Mouse (Mus musculus) CH12.LX (cell line): Measurements from ENCODE around the gene Mark2. TPM values are rescaled to one million over a fixed set of nuclear protein-coding genes. Genes with fewer than 3 reads are reported as not detected.

Experiments used
- DNase-seq: peaks from one replicate; pipeline ENCODE4 v3.0.0-alpha.2; 2013; ENCODE audit errors: extremely low read depth
- H3K27ac ChIP-seq: 2 replicates; pipeline ENCODE4 v1.5.1; 2012; ENCODE audit warnings: low read depth, mild to moderate bottlenecking, control low read depth, moderate library complexity; ENCODE audit not compliant: insufficient read depth
- H3K27me3 ChIP-seq: replicated peaks from 2 replicates; pipeline ENCODE3; 2012; ENCODE audit warnings: inconsistent platforms
- H3K36me3 ChIP-seq, 2 experiments: replicated peaks in 1 of 2; 2 replicates each; pipeline versions ENCODE3 to v1.6.1; 2012; ENCODE audit warnings: inconsistent platforms in 1 of 2, low read length in 1 of 2, mild to moderate bottlenecking in 1 of 2, mixed read lengths in 1 of 2, moderate library complexity in 1 of 2; ENCODE audit not compliant: control insufficient read depth in 1 of 2, insufficient read depth in 1 of 2
- H3K4me1 ChIP-seq, 2 experiments: 2 replicates each; pipeline ENCODE4 v1.6.1; 2012; ENCODE audit warnings: inconsistent platforms in 1 of 2, moderate library complexity in 1 of 2; ENCODE audit not compliant: insufficient read depth in 2 of 2, control insufficient read depth in 1 of 2
- H3K4me2 ChIP-seq: 2 replicates; pipeline ENCODE4 v1.6.1; 2012; ENCODE audit warnings: low read depth, mild to moderate bottlenecking, control low read depth; ENCODE audit not compliant: poor library complexity, insufficient read depth, severe bottlenecking
- H3K4me3 ChIP-seq, 3 experiments: fragments of 150-350 bp in 1 of 3; sonication (generic) in 1 of 3; replicated peaks in 1 of 3; 2 replicates each; pipeline versions ENCODE3 to v1.5.1; 2011 to 2012; ENCODE audit warnings: low read depth in 2 of 3, low read length in 2 of 3, mild to moderate bottlenecking in 2 of 3, moderate library complexity in 2 of 3, control low read depth in 1 of 3, improper control_type of control experiment in 1 of 3, inconsistent platforms in 1 of 3, mixed read lengths in 1 of 3; ENCODE audit not compliant: poor library complexity in 1 of 3
- H3K79me2 ChIP-seq: replicated peaks from 2 replicates; pipeline ENCODE4 v1.6.1; 2012; ENCODE audit warnings: mild to moderate bottlenecking, moderate library complexity; ENCODE audit not compliant: control insufficient read depth, poor library complexity, insufficient read depth, severe bottlenecking; ENCODE audit errors: extremely low read depth
- H3K9ac ChIP-seq: 2 replicates; pipeline ENCODE4 v1.6.1; 2012; ENCODE audit warnings: low read depth, mild to moderate bottlenecking, control low read depth, moderate library complexity; ENCODE audit not compliant: insufficient read depth
- H3K9me3 ChIP-seq: replicated peaks from 2 replicates; pipeline ENCODE3; 2012; ENCODE audit warnings: low read length, inconsistent platforms, mixed read lengths
- CTCF ChIP-seq, 2 experiments: IDR thresholded peaks in 1 of 2; conservative IDR thresholded peaks in 1 of 2; 2 replicates each; pipeline ENCODE4 v1.5.1; 2011 to 2012; ENCODE audit warnings: low read depth in 2 of 2, low read length in 2 of 2, improper control_type of control experiment in 1 of 2, inconsistent platforms in 1 of 2, mild to moderate bottlenecking in 1 of 2, moderate library complexity in 1 of 2
- E2F4 ChIP-seq: IDR thresholded peaks from 2 replicates; pipeline ENCODE4 v1.6.1; 2011; ENCODE audit warnings: low read depth, low read length, improper control_type of control experiment; ENCODE audit not compliant: insufficient replicate concordance
- EP300 ChIP-seq: IDR thresholded peaks from 2 replicates; pipeline ENCODE4 v1.6.1; 2011; ENCODE audit warnings: low read length, improper control_type of control experiment
- GABPA ChIP-seq: IDR thresholded peaks from 2 replicates; pipeline ENCODE4 v1.6.1; 2012; ENCODE audit warnings: low read depth, low read length, improper control_type of control experiment, inconsistent platforms; ENCODE audit not compliant: insufficient replicate concordance
- IRF4 ChIP-seq: IDR thresholded peaks from 2 replicates; pipeline ENCODE4 v1.6.1; 2014; ENCODE audit warnings: low read depth, mild to moderate bottlenecking, inconsistent platforms, low read length, improper control_type of control experiment
- JUN ChIP-seq: IDR thresholded peaks from 2 replicates; pipeline ENCODE4 v1.6.1; 2011; ENCODE audit warnings: low read depth, mild to moderate bottlenecking, low read length, improper control_type of control experiment, moderate library complexity; ENCODE audit not compliant: insufficient read depth
- JUND ChIP-seq: conservative IDR thresholded peaks from 2 replicates; pipeline ENCODE4 v1.6.1; 2011; ENCODE audit warnings: low read depth, low read length, improper control_type of control experiment
- MAFK ChIP-seq: IDR thresholded peaks from 2 replicates; pipeline ENCODE4 v1.6.1; 2011; ENCODE audit warnings: low read length, improper control_type of control experiment; ENCODE audit not compliant: insufficient replicate concordance
- MAX ChIP-seq: IDR thresholded peaks from 2 replicates; pipeline ENCODE4 v1.6.1; 2011; ENCODE audit warnings: low read length, improper control_type of control experiment
- MEF2A ChIP-seq: IDR thresholded peaks from 2 replicates; pipeline ENCODE4 v1.6.1; 2014; ENCODE audit warnings: low read depth, mild to moderate bottlenecking, inconsistent platforms, low read length, improper control_type of control experiment, borderline replicate concordance
- MXI1 ChIP-seq: IDR thresholded peaks from 2 replicates; pipeline ENCODE4 v1.6.1; 2011; ENCODE audit warnings: mild to moderate bottlenecking, low read depth, low read length, improper control_type of control experiment
- MYC ChIP-seq: IDR thresholded peaks from 2 replicates; pipeline ENCODE4 v1.6.1; 2011; ENCODE audit warnings: low read depth, mild to moderate bottlenecking, improper control_type of control experiment, low read length
- NRF1 ChIP-seq: IDR thresholded peaks from 2 replicates; pipeline ENCODE4 v1.6.1; 2014; ENCODE audit warnings: low read depth, mild to moderate bottlenecking, inconsistent platforms, low read length, improper control_type of control experiment, moderate library complexity
- POLR2A ChIP-seq: IDR thresholded peaks from 2 replicates; pipeline ENCODE4 v1.6.1; 2011; ENCODE audit warnings: low read depth, mild to moderate bottlenecking, improper control_type of control experiment, low read length
- POLR2AphosphoS2 ChIP-seq: IDR thresholded peaks from 2 replicates; pipeline ENCODE4 v1.6.1; 2011; ENCODE audit warnings: low read depth, low read length, improper control_type of control experiment
- TBP ChIP-seq: conservative IDR thresholded peaks from 2 replicates; pipeline ENCODE4 v1.6.1; 2011; ENCODE audit warnings: low read depth, low read length, improper control_type of control experiment
- UBTF ChIP-seq: IDR thresholded peaks from 2 replicates; pipeline ENCODE4 v1.6.1; 2012; ENCODE audit warnings: low read depth, mild to moderate bottlenecking, inconsistent platforms, low read length, improper control_type of control experiment, moderate library complexity
- USF1 ChIP-seq: IDR thresholded peaks from 2 replicates; pipeline ENCODE4 v1.6.1; 2014; ENCODE audit warnings: low read depth, mild to moderate bottlenecking, inconsistent platforms, low read length, improper control_type of control experiment
- ZC3H11A ChIP-seq: IDR thresholded peaks from 2 replicates; pipeline ENCODE4 v1.6.1; 2012; ENCODE audit warnings: low read depth, mild to moderate bottlenecking, inconsistent platforms, low read length, improper control_type of control experiment
- ZMIZ1 ChIP-seq: IDR thresholded peaks from 2 replicates; pipeline ENCODE4 v1.6.1; 2012; ENCODE audit warnings: low read depth, mild to moderate bottlenecking, inconsistent platforms, low read length, improper control_type of control experiment
- ZNF384 ChIP-seq: IDR thresholded peaks from 2 replicates; pipeline ENCODE4 v1.6.1; 2012; ENCODE audit warnings: low read depth, low read length, improper control_type of control experiment, inconsistent platforms
- dilution Hi-C: fragments of 300-500 bp; cut with MboI; formaldehyde crosslinking; loops from 2 replicates; pipeline ENCODE4 v1.14.3; 2020; ENCODE audit warnings: low sequenced_read_pairs; ENCODE audit not compliant: extremely low pct_unique_long_range_greater_than_20kb, extremely low pct_ligation_motif_present
- in situ Hi-C: fragments of 300-500 bp; cut with MboI; formaldehyde crosslinking; loops from 3 replicates; pipeline ENCODE4 v1.14.3; 2019; ENCODE audit warnings: low sequenced_read_pairs, low pct_ligation_motif_present, low pct_unique_long_range_greater_than_20kb, mixed read lengths
- polyA plus RNA-seq: library from polyadenylated mRNA; unstranded; fragments of >175 nt; gene quantifications from 2 replicates; pipeline ENCODE4 v1.2.1, GENCODE M21; 2012; ENCODE audit warnings: low read depth; ENCODE audit not compliant: insufficient read length
- total RNA-seq, 2 experiments: library from RNA; depleted of rRNA; stranded (reverse); fragments of 300-350 nt in 1 of 2; fragments of >200 nt in 1 of 2; gene quantifications; 2 replicates each; pipeline ENCODE4 v1.2.3; 2012 to 2014

Gene Mark2
- total and polyA plus RNA-seq, 3 experiments: 8.1 to 34.4 (median 19.0) TPM

GRCm38 (mm10) chr19:7304801-7305200, 36.9 kb downstream of the Mark2 start:
- no peak for TF ChIP-seq MYC
- TF ChIP-seq MEF2A: no peak
- TF ChIP-seq IRF4: no peak
- no peak for TF ChIP-seq USF1
- TF ChIP-seq E2F4: no peak
- TF ChIP-seq EP300: no peak
- TF ChIP-seq POLR2AphosphoS2: no peak
- TF ChIP-seq ZC3H11A: no peak
- TF ChIP-seq UBTF: no peak
- no peak for TF ChIP-seq POLR2A
- TF ChIP-seq NRF1: no peak
- no peak for TF ChIP-seq MAFK
- no peak for TF ChIP-seq GABPA
- TF ChIP-seq TBP: no peak
- no peak for TF ChIP-seq ZNF384
- no peak for TF ChIP-seq JUND
- no peak for TF ChIP-seq ZMIZ1
- TF ChIP-seq MAX: no peak
- no peak for TF ChIP-seq JUN
- no peak for TF ChIP-seq CTCF (conservative IDR thresholded peaks at IDR 0.05 in 1 of 2, IDR thresholded peaks at IDR 0.05 in 1 of 2; ENCODE audit: low read depth in 2 of 2, low read length in 2 of 2)
- TF ChIP-seq, all 38 proteins: peak for 0
- in situ Hi-C loops: no loop called here
- Histone ChIP-seq H3K4me1 (peaks cover 5 to 73% of the 10 kb centered on the region in 2 experiments; a peak in 3 of 4 replicates), H3K27ac (no peak overlapping the region), H3K4me2 (no peak overlapping the region), H3K4me3 (no peak overlapping the region), H3K36me3 (peaks cover 0 to 69% of the 10 kb centered on the region in 2 experiments), H3K79me2 (peaks cover 5% of the 10 kb centered on the region), H3K9me3 (no peaks in the 10 kb centered on the region), H3K27me3 (no peaks in the 10 kb centered on the region), H3K9ac (no peak overlapping the region)
- dilution Hi-C loops: no loop called here
- no peak for DNase-seq

DNA sequence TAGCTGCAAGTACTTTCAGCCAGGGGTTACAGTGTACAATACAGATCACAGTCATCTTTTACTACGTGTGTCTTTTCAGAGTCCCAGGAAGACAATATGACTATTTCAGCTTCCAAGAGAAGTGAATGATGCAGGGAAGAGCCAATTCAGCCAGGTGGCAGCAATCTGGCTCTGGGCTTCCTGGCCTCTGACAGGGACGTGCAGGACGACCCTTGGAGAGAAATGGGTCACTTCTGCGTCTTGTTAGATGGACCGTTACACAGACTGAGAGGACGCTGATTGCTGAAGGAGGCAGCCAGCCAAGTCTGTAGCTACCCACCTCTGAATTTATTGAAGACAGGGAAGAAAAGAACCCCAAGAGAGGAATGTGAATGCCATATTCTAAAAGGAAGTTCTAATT, 37.9 kb downstream of the Mark2 start:
- TF ChIP-seq CTCF (conservative IDR thresholded peaks at IDR 0.05 in 1 of 2, IDR thresholded peaks at IDR 0.05 in 1 of 2; ENCODE audit: low read depth in 2 of 2, low read length in 2 of 2) (no peak), MXI1 (no peak), MYC (no peak), POLR2A (no peak)
- no peaks in the 10 kb centered on the region for H3K9me3 ChIP-seq
- no peak overlapping the region for H3K4me3 ChIP-seq
- no peak overlapping the region for H3K27ac ChIP-seq
- no peak overlapping the region for H3K9ac ChIP-seq
- in situ Hi-C loops (no loop called here), dilution Hi-C loops (no loop called here)
- H3K27me3 ChIP-seq: no peaks in the 10 kb centered on the region
- H3K4me1 ChIP-seq: peaks cover 0 to 63% of the 10 kb centered on the region in 2 experiments; a peak in 2 of 4 replicates
- no peak overlapping the region for H3K4me2 ChIP-seq
- H3K79me2 ChIP-seq: no peaks in the 10 kb centered on the region; the same call in none of the 2 replicates
- H3K36me3 ChIP-seq: peaks cover 0 to 76% of the 10 kb centered on the region in 2 experiments
- DNase-seq: no peak
